Mouse (Mus musculus) ES-Bruce4 (cell line): ENCODE measurements around the gene Daxx. TPM values are rescaled to one million over a fixed set of nuclear protein-coding genes. Genes with fewer than 3 reads are reported as not detected.

Source experiments
- H3K27ac ChIP-seq: 2 replicates; pipeline ENCODE4 v1.5.1; 2012; ENCODE audit warnings: low read length, inconsistent platforms; ENCODE audit not compliant: insufficient read depth
- H3K27me3 ChIP-seq: 2 replicates; pipeline ENCODE4 v1.6.1; 2012; ENCODE audit warnings: mild to moderate bottlenecking, low read length, inconsistent platforms; ENCODE audit not compliant: control insufficient read depth, poor library complexity, insufficient read depth, severe bottlenecking
- H3K36me3 ChIP-seq: 2 replicates; pipeline ENCODE4 v1.6.1; 2012; ENCODE audit warnings: inconsistent platforms, mild to moderate bottlenecking, low read length, moderate library complexity; ENCODE audit not compliant: control insufficient read depth, poor library complexity, insufficient read depth, severe bottlenecking
- H3K4me1 ChIP-seq: one replicate; pipeline ENCODE4 v1.8.1; 2011; ENCODE audit warnings: low read length; ENCODE audit not compliant: control insufficient read depth, insufficient read depth
- H3K4me3 ChIP-seq: 2 replicates; pipeline ENCODE4 v1.5.1; 2011; ENCODE audit warnings: low read depth, mild to moderate bottlenecking, low read length
- H3K9ac ChIP-seq: 2 replicates; pipeline ENCODE4 v1.6.1; 2012; ENCODE audit warnings: low read depth, mild to moderate bottlenecking, inconsistent platforms; ENCODE audit not compliant: poor library complexity, severe bottlenecking
- H3K9me3 ChIP-seq: replicated peaks from 2 replicates; pipeline ENCODE4 v1.6.1; 2012; ENCODE audit warnings: mild to moderate bottlenecking, low read length, inconsistent platforms; ENCODE audit not compliant: control insufficient read depth, poor library complexity, insufficient read depth, severe bottlenecking
- CTCF ChIP-seq: IDR thresholded peaks from one replicate; pipeline ENCODE4 v1.8.1; 2011; ENCODE audit warnings: low read depth, low read length
- EP300 ChIP-seq: IDR thresholded peaks from 2 replicates; pipeline ENCODE4 v1.6.1; 2011; ENCODE audit warnings: low read depth, low read length; ENCODE audit not compliant: insufficient read depth
- POLR2A ChIP-seq: IDR thresholded peaks from one replicate; pipeline ENCODE4 v1.8.1; 2011; ENCODE audit warnings: low read length; ENCODE audit not compliant: insufficient read depth
- polyA plus RNA-seq: library from polyadenylated mRNA; stranded (reverse); fragments of >200 nt; gene quantifications from 2 replicates; pipeline ENCODE4 v1.2.4, GENCODE M21; 2011; ENCODE audit warnings: low read depth; ENCODE audit not compliant: missing spikeins, insufficient read depth, insufficient read length

Daxx gene
- polyA plus RNA-seq, 1 experiment = 42.3 TPM

- Histone ChIP-seq H3K27me3 (no peaks in the 10 kb centered on the region), H3K36me3 (peaks cover 34% of the 10 kb centered on the region), H3K9me3 (no peaks in the 10 kb centered on the region), H3K9ac (peak overlapping the region; percentile 65), H3K4me1 (no peaks in the 10 kb centered on the region), H3K27ac (no peak overlapping the region), H3K4me3 (peak overlapping the region; percentile 85)
- TF ChIP-seq CTCF = no peak
- TF ChIP-seq EP300 = no peak
- TF ChIP-seq POLR2A = no peak
Observed at GRCm38 (mm10) chr17:33956336-33956735, 47.1 kb downstream of the Daxx start.

- no peak for TF ChIP-seq POLR2A
- no peak for TF ChIP-seq CTCF
- no peak for TF ChIP-seq EP300
- no peak overlapping the region for H3K27ac ChIP-seq
- no peak overlapping the region for H3K4me3 ChIP-seq
- no peak overlapping the region for H3K9ac ChIP-seq
- H3K27me3 ChIP-seq = no peaks in the 10 kb centered on the region
- H3K9me3 ChIP-seq = no peaks in the 10 kb centered on the region
- peaks cover 27% of the 10 kb centered on the region for H3K36me3 ChIP-seq
- H3K4me1 ChIP-seq = no peaks in the 10 kb centered on the region
Observed at GRCm38 (mm10) chr17:33957493-33957892, 48.3 kb downstream of the Daxx start.

- Histone ChIP-seq H3K4me1 (no peaks in the 10 kb centered on the region), H3K36me3 (peaks cover 17% of the 10 kb centered on the region), H3K9ac (no peak overlapping the region), H3K9me3 (no peaks in the 10 kb centered on the region), H3K4me3 (no peak overlapping the region), H3K27me3 (no peaks in the 10 kb centered on the region), H3K27ac (no peak overlapping the region)
- TF ChIP-seq POLR2A = no peak
- no peak for TF ChIP-seq EP300
- TF ChIP-seq CTCF = no peak
Observed at GRCm38 (mm10) chr17:33958451-33958850, 49.2 kb downstream of the Daxx start.

GRCm38 (mm10) chr17:33959135-33959534 is 49.9 kb downstream of the Daxx start:
- no peak overlapping the region for H3K4me3 ChIP-seq
- H3K27ac ChIP-seq = no peak overlapping the region
- no peaks in the 10 kb centered on the region for H3K4me1 ChIP-seq

GRCm38 (mm10) chr17:33959948-33960347 is 50.7 kb downstream of the Daxx start:
- H3K36me3 ChIP-seq = peaks cover 2% of the 10 kb centered on the region
- H3K4me1 ChIP-seq = no peaks in the 10 kb centered on the region
- TF ChIP-seq POLR2A (no peak), EP300 (no peak), CTCF (no peak)
- no peak overlapping the region for H3K27ac ChIP-seq
- H3K27me3 ChIP-seq = no peaks in the 10 kb centered on the region
- H3K4me3 ChIP-seq = no peak overlapping the region
- H3K9me3 ChIP-seq = no peaks in the 10 kb centered on the region
- no peak overlapping the region for H3K9ac ChIP-seq

More at GRCm38 (mm10) chr17:33959135-33959534, 49.9 kb downstream of the Daxx start:
- Histone ChIP-seq H3K27me3 (no peaks in the 10 kb centered on the region), H3K9ac (no peak overlapping the region), H3K36me3 (peaks cover 11% of the 10 kb centered on the region), H3K9me3 (no peaks in the 10 kb centered on the region)
- TF ChIP-seq EP300 (no peak), CTCF (no peak), POLR2A (no peak)

- H3K36me3 ChIP-seq = no peaks in the 10 kb centered on the region
- no peak overlapping the region for H3K9ac ChIP-seq
- no peak for TF ChIP-seq POLR2A
- no peak for TF ChIP-seq CTCF
- TF ChIP-seq EP300 = no peak
- H3K27ac ChIP-seq = no peak overlapping the region
- no peaks in the 10 kb centered on the region for H3K4me1 ChIP-seq
- no peaks in the 10 kb centered on the region for H3K27me3 ChIP-seq
- H3K4me3 ChIP-seq = no peak overlapping the region
- H3K9me3 ChIP-seq = no peaks in the 10 kb centered on the region
Observed at GRCm38 (mm10) chr17:33962876-33963275, 53.7 kb downstream of the Daxx start.

Other genes starting within 250 kb of the Daxx start
- gene Hnrnpm, start 222.6 kb upstream of the Daxx start, polyA plus RNA-seq = 607 and 610 TPM in 2 replicates
- gene March2, start 190.7 kb upstream of the Daxx start, polyA plus RNA-seq = 17.1 and 19.1 TPM in 2 replicates
- gene Rab11b, start 148.9 kb upstream of the Daxx start, polyA plus RNA-seq = 57.9 and 73.6 TPM in 2 replicates
- 3.6 and 3.9 TPM in 2 replicates for gene Angptl4, start 127.6 kb upstream of the Daxx start, polyA plus RNA-seq
- gene Kank3, start 98.9 kb upstream of the Daxx start, polyA plus RNA-seq = 40.0 and 44.7 TPM in 2 replicates
- 3,700 and 3,844 TPM in 2 replicates for gene Rps28, start 84.9 kb upstream of the Daxx start, polyA plus RNA-seq
- gene Ndufa7, start 84.8 kb upstream of the Daxx start, polyA plus RNA-seq = 406 and 464 TPM in 2 replicates
- gene Cd320, start 66.3 kb upstream of the Daxx start, polyA plus RNA-seq = 30.6 and 35.7 TPM in 2 replicates
- gene Gm7029, start 35.6 kb upstream of the Daxx start, polyA plus RNA-seq = not detected in 2 replicates
- gene Kifc1, start 18.8 kb upstream of the Daxx start, polyA plus RNA-seq = 155 and 186 TPM in 2 replicates
- 16.7 and 19.1 TPM in 2 replicates for gene Platr17, start 4.3 kb upstream of the Daxx start, polyA plus RNA-seq
- 81.0 and 97.3 TPM in 2 replicates for gene Tapbp, start 6.5 kb downstream of the Daxx start, polyA plus RNA-seq
- 14.8 and 20.7 TPM in 2 replicates for gene Zbtb22, start 6.5 kb downstream of the Daxx start, polyA plus RNA-seq
- gene Rgl2, start 20.1 kb downstream of the Daxx start, polyA plus RNA-seq = 34.7 and 37.5 TPM in 2 replicates
- 146 and 152 TPM in 2 replicates for gene Pfdn6, start 30.9 kb downstream of the Daxx start, polyA plus RNA-seq
- gene Wdr46, start 31.2 kb downstream of the Daxx start, polyA plus RNA-seq = 25.3 and 30.2 TPM in 2 replicates
- 3.6 and 4.2 TPM in 2 replicates for gene B3galt4, start 42.1 kb downstream of the Daxx start, polyA plus RNA-seq
- 18.3 and 19.0 TPM in 2 replicates for gene Vps52, start 46.4 kb downstream of the Daxx start, polyA plus RNA-seq
- gene Rps18, start 46.6 kb downstream of the Daxx start, polyA plus RNA-seq = 2,174 TPM in 2 replicates
- gene H2-K1, start 90.9 kb downstream of the Daxx start, polyA plus RNA-seq = 98.4 and 103 TPM in 2 replicates
- 8.1 and 11.4 TPM in 2 replicates for gene Ring1, start 115.3 kb downstream of the Daxx start, polyA plus RNA-seq
- 19.0 and 26.1 TPM in 2 replicates for gene H2-Ke6, start 118.6 kb downstream of the Daxx start, polyA plus RNA-seq
- 57.2 and 68.8 TPM in 2 replicates for gene Slc39a7, start 122.3 kb downstream of the Daxx start, polyA plus RNA-seq
- gene Rxrb, start 122.4 kb downstream of the Daxx start, polyA plus RNA-seq = 37.7 and 38.2 TPM in 2 replicates
- gene Col11a2, start 130.0 kb downstream of the Daxx start, polyA plus RNA-seq = 0.82 and 0.85 TPM in 2 replicates
- gene H2-Oa, start 182.9 kb downstream of the Daxx start, polyA plus RNA-seq = 1.4 TPM in 1 of 2 replicates, not detected in the other
- gene H2-DMa, start 210.1 kb downstream of the Daxx start, polyA plus RNA-seq = 5.9 and 8.3 TPM in 2 replicates
- gene Brd2, start 213.2 kb downstream of the Daxx start, polyA plus RNA-seq = 190 and 199 TPM in 2 replicates
- not detected in 2 replicates for gene H2-DMb2, start 233.9 kb downstream of the Daxx start, polyA plus RNA-seq
- 0.65 and 1.1 TPM in 2 replicates for gene H2-DMb1, start 243.7 kb downstream of the Daxx start, polyA plus RNA-seq